Mouse (Mus musculus) limb, embryonic 14.5 days (tissue): ENCODE data around the gene Nmt1. TPM values are rescaled to one million over a fixed set of nuclear protein-coding genes. Genes with fewer than 3 reads are reported as not detected.

ENCODE experiments used
- ATAC-seq: fragments of 200-750 bp; cut with Nextera tagmentation; 2 replicates; pipeline ENCODE4 v1.8.0; 2017; ENCODE audit warnings: low read depth, moderate number of reproducible peaks, moderate TSS enrichment; ENCODE audit not compliant: low FRiP score
- DNase-seq: peaks from one replicate; pipeline ENCODE4 v3.0.0-alpha.2; 2015; ENCODE audit warnings: low spot score
- H3K27ac ChIP-seq: fragments of 300-500 bp; sonication (generic); replicated peaks from 2 replicates; pipeline ENCODE4 v1.5.1; 2014; ENCODE audit warnings: low read depth, mild to moderate bottlenecking, low read length, moderate library complexity, mixed read lengths
- H3K27me3 ChIP-seq: fragments of 300-500 bp; sonication (generic); 2 replicates; pipeline ENCODE4 v1.6.1; 2014; ENCODE audit warnings: low read length, mixed read lengths; ENCODE audit not compliant: control insufficient read depth, insufficient read depth
- H3K36me3 ChIP-seq: fragments of 300-500 bp; sonication (generic); 2 replicates; pipeline ENCODE4 v1.6.1; 2014; ENCODE audit warnings: mild to moderate bottlenecking, low read length, moderate library complexity, mixed read lengths; ENCODE audit not compliant: control insufficient read depth, insufficient read depth
- H3K4me1 ChIP-seq: fragments of 300-500 bp; sonication (generic); 2 replicates; pipeline ENCODE4 v1.6.1; 2014; ENCODE audit warnings: antibody characterized with exemption, low read length, mixed read lengths; ENCODE audit not compliant: control insufficient read depth, insufficient read depth
- H3K4me2 ChIP-seq: fragments of 300-500 bp; sonication (generic); replicated peaks from 2 replicates; pipeline ENCODE4 v1.6.1; 2014; ENCODE audit warnings: low read depth, mild to moderate bottlenecking, low read length, moderate library complexity; ENCODE audit not compliant: severe bottlenecking
- H3K4me3 ChIP-seq: fragments of 300-500 bp; sonication (generic); replicated peaks from 2 replicates; pipeline ENCODE4 v1.5.1; 2014; ENCODE audit warnings: low read length
- H3K9ac ChIP-seq: fragments of 300-500 bp; sonication (generic); 2 replicates; pipeline ENCODE4 v1.6.1; 2014; ENCODE audit warnings: mild to moderate bottlenecking, low read depth, low read length, moderate library complexity; ENCODE audit not compliant: severe bottlenecking
- H3K9me3 ChIP-seq: fragments of 300-500 bp; sonication (generic); 2 replicates; pipeline ENCODE4 v1.6.1; 2016; ENCODE audit warnings: low read length; ENCODE audit not compliant: control insufficient read depth
- POLR2A ChIP-seq: fragments of 200-500 bp; IDR thresholded peaks from 2 replicates; pipeline ENCODE4 v1.8.0; 2012; ENCODE audit warnings: inconsistent platforms, mild to moderate bottlenecking, moderate library complexity, borderline replicate concordance; ENCODE audit not compliant: insufficient read depth, insufficient read length; ENCODE audit errors: extremely low read depth
- WGBS: fragments of 180-500 bp; shearing (Covaris S2); extraction: QIAGEN DNeasy Blood & Tissue Kit; methylation state at CpG from one replicate; pipeline ENCODE4 v1.1.7; 2014; 5-methylcytosine and 5-hydroxymethylcytosine counted together
- polyA plus RNA-seq, 2 experiments: library from polyadenylated mRNA; depleted of rRNA in 1 of 2; stranded (reverse) in 1 of 2; unstranded in 1 of 2; fragments of >200 nt; fragmentation: Nextera tagmentation in 1 of 2; extraction: Ambion mirVana in 1 of 2; gene quantifications; 2 replicates each; pipeline versions ENCODE4 v1.2.1 to v1.2.3; 2012 to 2014

The Nmt1 gene
- polyA plus RNA-seq, 2 experiments, result 45.9 to 50.2 TPM

GRCm38 (mm10) chr11:102989641-102990151 lies 38.3 kb upstream of the Nmt1 start:
- no peak for ATAC-seq

GRCm38 (mm10) chr11:102990152-102990663 lies 37.8 kb upstream of the Nmt1 start:
- H3K9ac ChIP-seq, result peak overlapping the region; percentile 51
- TF ChIP-seq POLR2A, result no peak
- H3K4me2 ChIP-seq, result peak overlapping the region; percentile 80
- H3K36me3 ChIP-seq, result peaks cover 17% of the 10 kb centered on the region
- H3K4me1 ChIP-seq, result peaks cover 15% of the 10 kb centered on the region; the same call in 1 of the 2 replicates
- no peak overlapping the region for H3K27ac ChIP-seq
- DNase-seq (no peak), ATAC-seq (no peak)
- peaks cover 32% of the 10 kb centered on the region for H3K27me3 ChIP-seq
- H3K4me3 ChIP-seq, result peak overlapping the region; percentile 42
- WGBS, result 9% methylated on average over 29 of the region's 29 CpGs
- H3K9me3 ChIP-seq, result no peaks in the 10 kb centered on the region

More at GRCm38 (mm10) chr11:102989641-102990151, 38.3 kb upstream of the Nmt1 start:
- H3K27ac ChIP-seq, result no peak overlapping the region
- 4% methylated on average over 28 of the region's 28 CpGs for WGBS
- peak overlapping the region; percentile 42 for H3K4me3 ChIP-seq
- H3K4me2 ChIP-seq, result peak overlapping the region; percentile 80
- no peaks in the 10 kb centered on the region for H3K9me3 ChIP-seq
- no peak for DNase-seq
- H3K9ac ChIP-seq, result peak overlapping the region; percentile 51
- peaks cover 15% of the 10 kb centered on the region; the same call in 1 of the 2 replicates for H3K4me1 ChIP-seq
- peaks cover 32% of the 10 kb centered on the region for H3K27me3 ChIP-seq
- TF ChIP-seq POLR2A, result no peak
- H3K36me3 ChIP-seq, result peaks cover 11% of the 10 kb centered on the region

- peaks cover 32% of the 10 kb centered on the region for H3K27me3 ChIP-seq
- no peak for ATAC-seq
- no peak overlapping the region for H3K9ac ChIP-seq
- H3K9me3 ChIP-seq, result no peaks in the 10 kb centered on the region
- no peak for TF ChIP-seq POLR2A
- H3K4me3 ChIP-seq, result peak overlapping the region; percentile 14; the same call in 1 of the 2 replicates
- no peak overlapping the region for H3K27ac ChIP-seq
- peaks cover 31% of the 10 kb centered on the region for H3K36me3 ChIP-seq
- WGBS, result 2% methylated on average over 16 of the region's 16 CpGs
- H3K4me2 ChIP-seq, result peak overlapping the region; percentile 32
- DNase-seq, result no peak
- H3K4me1 ChIP-seq, result peaks cover 15% of the 10 kb centered on the region; the same call in 1 of the 2 replicates
Observed at GRCm38 (mm10) chr11:102991681-102992080, 36.3 kb upstream of the Nmt1 start.

GRCm38 (mm10) chr11:102992940-102993339 lies 35.0 kb upstream of the Nmt1 start:
- H3K36me3 ChIP-seq, result peaks cover 43% of the 10 kb centered on the region
- 3% methylated on average over 5 of the region's 5 CpGs for WGBS
- H3K9ac ChIP-seq, result no peak overlapping the region
- ATAC-seq (peak; percentile 49), DNase-seq (peak; percentile 58)
- peaks cover 32% of the 10 kb centered on the region for H3K27me3 ChIP-seq
- no peak overlapping the region for H3K4me2 ChIP-seq
- H3K4me3 ChIP-seq, result no peak overlapping the region
- H3K4me1 ChIP-seq, result peaks cover 15% of the 10 kb centered on the region; the same call in 1 of the 2 replicates
- H3K9me3 ChIP-seq, result no peaks in the 10 kb centered on the region
- no peak for TF ChIP-seq POLR2A
- H3K27ac ChIP-seq, result no peak overlapping the region

- WGBS, result 48% methylated on average over 17 of the region's 17 CpGs
- peaks cover 49% of the 10 kb centered on the region for H3K36me3 ChIP-seq
Observed at GRCm38 (mm10) chr11:102993420-102994029, 34.5 kb upstream of the Nmt1 start.

More at GRCm38 (mm10) chr11:102993420-102994029, 34.5 kb upstream of the Nmt1 start:
- H3K4me1 ChIP-seq, result peaks cover 15% of the 10 kb centered on the region; the same call in 1 of the 2 replicates
- ATAC-seq (no peak), DNase-seq (no peak)
- H3K9me3 ChIP-seq, result no peaks in the 10 kb centered on the region
- TF ChIP-seq POLR2A, result no peak
- no peak overlapping the region for H3K4me3 ChIP-seq
- peaks cover 32% of the 10 kb centered on the region for H3K27me3 ChIP-seq
- H3K9ac ChIP-seq, result no peak overlapping the region
- no peak overlapping the region for H3K27ac ChIP-seq
- no peak overlapping the region for H3K4me2 ChIP-seq
